Mouse (Mus musculus) MEL (cell line): ENCODE measurements around the gene Akr1d1. TPM values are rescaled to one million over a fixed set of nuclear protein-coding genes. Genes with fewer than 3 reads are reported as not detected.
A peak's percentile ranks its signal among the peaks of the same experiment; 100 is the strongest.

Experiments used
- DNase-seq: peaks from one replicate; pipeline ENCODE4 v3.0.0; 2011; ENCODE audit warnings: low read depth, low spot score
- H3K27ac ChIP-seq: 2 replicates; pipeline ENCODE4 v1.5.1; 2012; ENCODE audit warnings: low read depth, mild to moderate bottlenecking, control low read depth, low read length, moderate library complexity; ENCODE audit not compliant: control insufficient read depth
- H3K27me3 ChIP-seq, 2 experiments: fragments of 150-350 bp in 1 of 2; sonication (generic) in 1 of 2; 2 replicates each; pipeline ENCODE4 v1.6.1; 2012; ENCODE audit warnings: low read length in 2 of 2, mild to moderate bottlenecking in 2 of 2, improper control_type of control experiment in 1 of 2, moderate library complexity in 1 of 2; ENCODE audit not compliant: insufficient read depth in 2 of 2, control insufficient read depth in 1 of 2
- H3K36me3 ChIP-seq, 2 experiments: 2 replicates each; pipeline ENCODE4 v1.6.1; 2012 to 2014; ENCODE audit warnings: low read length in 2 of 2, improper control_type of control experiment in 1 of 2, inconsistent platforms in 1 of 2, mild to moderate bottlenecking in 1 of 2; ENCODE audit not compliant: insufficient read depth in 2 of 2, control insufficient read depth in 1 of 2
- H3K4me1 ChIP-seq, 2 experiments: fragments of 150-350 bp in 1 of 2; sonication (generic) in 1 of 2; 2 replicates each; pipeline ENCODE4 v1.6.1; 2012; ENCODE audit warnings: low read length in 2 of 2, improper control_type of control experiment in 1 of 2, mild to moderate bottlenecking in 1 of 2; ENCODE audit not compliant: insufficient read depth in 2 of 2, control insufficient read depth in 1 of 2
- H3K4me3 ChIP-seq, 2 experiments: fragments of 150-350 bp in 1 of 2; sonication (generic) in 1 of 2; 2 replicates each; pipeline ENCODE4 v1.5.1; 2012; ENCODE audit warnings: low read depth in 2 of 2, low read length in 2 of 2, mild to moderate bottlenecking in 2 of 2, moderate library complexity in 2 of 2, control low read depth in 1 of 2, improper control_type of control experiment in 1 of 2; ENCODE audit not compliant: control insufficient read depth in 1 of 2, insufficient read depth in 1 of 2
- H3K79me2 ChIP-seq: 2 replicates; pipeline ENCODE4 v1.6.1; 2012; ENCODE audit warnings: mild to moderate bottlenecking, low read length, moderate library complexity; ENCODE audit not compliant: control insufficient read depth, poor library complexity, insufficient read depth
- H3K9ac ChIP-seq: 2 replicates; pipeline ENCODE4 v1.6.1; 2012; ENCODE audit warnings: low read depth, mild to moderate bottlenecking, control low read depth, low read length, moderate library complexity; ENCODE audit not compliant: control insufficient read depth, poor library complexity, severe bottlenecking
- H3K9me3 ChIP-seq: fragments of 150-350 bp; sonication (generic); replicated peaks from 2 replicates; pipeline ENCODE4 v1.6.1; 2012; ENCODE audit warnings: mild to moderate bottlenecking, low read length, improper control_type of control experiment, moderate library complexity; ENCODE audit not compliant: insufficient read depth
- CTCF ChIP-seq, 3 experiments: IDR thresholded peaks in 2 of 3; conservative IDR thresholded peaks in 1 of 3; 2 replicates each; pipeline ENCODE4 v1.5.1; 2011 to 2012; ENCODE audit warnings: low read length in 3 of 3, low read depth in 2 of 3, mild to moderate bottlenecking in 2 of 3, improper control_type of control experiment in 1 of 3, inconsistent platforms in 1 of 3, mixed read lengths in 1 of 3, moderate library complexity in 1 of 3; ENCODE audit not compliant: control insufficient read depth in 1 of 3, insufficient read depth in 1 of 3, poor library complexity in 1 of 3, severe bottlenecking in 1 of 3
- E2F4 ChIP-seq: IDR thresholded peaks from 2 replicates; pipeline ENCODE4 v1.6.1; 2011; ENCODE audit warnings: low read depth, low read length, improper control_type of control experiment, borderline replicate concordance
- ELF1 ChIP-seq: IDR thresholded peaks from 2 replicates; pipeline ENCODE4 v1.6.1; 2014; ENCODE audit warnings: low read depth, mild to moderate bottlenecking, inconsistent platforms, low read length, improper control_type of control experiment, moderate library complexity
- EP300 ChIP-seq, 2 experiments: IDR thresholded peaks; 2 replicates each; pipeline ENCODE4 v1.6.1; 2011; ENCODE audit warnings: improper control_type of control experiment in 2 of 2, low read length in 2 of 2, low read depth in 1 of 2, mild to moderate bottlenecking in 1 of 2
- ETS1 ChIP-seq: IDR thresholded peaks from 2 replicates; pipeline ENCODE4 v1.6.1; 2012; ENCODE audit warnings: low read depth, mild to moderate bottlenecking, inconsistent platforms, low read length, improper control_type of control experiment, moderate library complexity
- GABPA ChIP-seq: IDR thresholded peaks from 2 replicates; pipeline ENCODE4 v1.6.1; 2012; ENCODE audit warnings: low read depth, mild to moderate bottlenecking, inconsistent platforms, low read length, improper control_type of control experiment, moderate library complexity
- GATA1 ChIP-seq: IDR thresholded peaks from 2 replicates; pipeline ENCODE4 v1.6.1; 2011; ENCODE audit warnings: low read depth, low read length, improper control_type of control experiment
- HCFC1 ChIP-seq: IDR thresholded peaks from 2 replicates; pipeline ENCODE4 v1.6.1; 2012; ENCODE audit warnings: low read depth, mild to moderate bottlenecking, inconsistent platforms, low read length, improper control_type of control experiment, moderate library complexity
- JUND ChIP-seq: IDR thresholded peaks from 2 replicates; pipeline ENCODE4 v1.6.1; 2011; ENCODE audit warnings: low read depth, mild to moderate bottlenecking, improper control_type of control experiment, low read length
- MAFK ChIP-seq: IDR thresholded peaks from 2 replicates; pipeline ENCODE4 v1.6.1; 2011; ENCODE audit warnings: low read depth, mild to moderate bottlenecking, low read length, improper control_type of control experiment, borderline replicate concordance
- MAX ChIP-seq: IDR thresholded peaks from 2 replicates; pipeline ENCODE4 v1.6.1; 2011; ENCODE audit warnings: low read length, improper control_type of control experiment
- MYC ChIP-seq: IDR thresholded peaks from 2 replicates; pipeline ENCODE4 v1.6.1; 2011; ENCODE audit warnings: low read depth, mild to moderate bottlenecking, low read length, improper control_type of control experiment, moderate library complexity
- POLR2A ChIP-seq, 2 experiments: IDR thresholded peaks; 2 replicates each; pipeline ENCODE4 v1.6.1; 2011 to 2012; ENCODE audit warnings: low read length in 2 of 2, mild to moderate bottlenecking in 2 of 2, control low read depth in 1 of 2, improper control_type of control experiment in 1 of 2, low read depth in 1 of 2, moderate library complexity in 1 of 2; ENCODE audit not compliant: control insufficient read depth in 1 of 2, insufficient read depth in 1 of 2, poor library complexity in 1 of 2
- RAD21 ChIP-seq: IDR thresholded peaks from 2 replicates; pipeline ENCODE4 v1.6.1; 2011; ENCODE audit warnings: mild to moderate bottlenecking, low read depth, low read length, improper control_type of control experiment
- RCOR1 ChIP-seq: IDR thresholded peaks from 2 replicates; pipeline ENCODE4 v1.6.1; 2012; ENCODE audit warnings: low read depth, mild to moderate bottlenecking, inconsistent platforms, low read length, improper control_type of control experiment
- SMC3 ChIP-seq: IDR thresholded peaks from 2 replicates; pipeline ENCODE4 v1.6.1; 2011; ENCODE audit warnings: low read depth, low read length, improper control_type of control experiment
- TBP ChIP-seq: IDR thresholded peaks from 2 replicates; pipeline ENCODE4 v1.8.0; 2011; ENCODE audit warnings: low read depth, low read length, improper control_type of control experiment
- USF2 ChIP-seq, 2 experiments: IDR thresholded peaks; 2 replicates each; pipeline ENCODE4 v1.6.1; 2011 to 2012; ENCODE audit warnings: improper control_type of control experiment in 2 of 2, low read length in 2 of 2, borderline replicate concordance in 1 of 2, inconsistent platforms in 1 of 2, low read depth in 1 of 2, mild to moderate bottlenecking in 1 of 2; ENCODE audit not compliant: insufficient read depth in 1 of 2
- ZC3H11A ChIP-seq: IDR thresholded peaks from 2 replicates; pipeline ENCODE4 v1.6.1; 2012; ENCODE audit warnings: low read depth, mild to moderate bottlenecking, inconsistent platforms, low read length, improper control_type of control experiment
- ZKSCAN1 ChIP-seq: IDR thresholded peaks from 2 replicates; pipeline ENCODE4 v1.6.1; 2012; ENCODE audit warnings: low read depth, mild to moderate bottlenecking, inconsistent platforms, low read length, improper control_type of control experiment, moderate library complexity
- ZMIZ1 ChIP-seq: IDR thresholded peaks from 2 replicates; pipeline ENCODE4 v1.6.1; 2012; ENCODE audit warnings: low read depth, mild to moderate bottlenecking, inconsistent platforms, low read length, improper control_type of control experiment, moderate library complexity
- ZNF384 ChIP-seq: IDR thresholded peaks from 2 replicates; pipeline ENCODE4 v1.6.1; 2012; ENCODE audit warnings: low read depth, mild to moderate bottlenecking, inconsistent platforms, low read length, improper control_type of control experiment
- polyA plus RNA-seq, 2 experiments: library from polyadenylated mRNA; stranded (reverse) in 1 of 2; unstranded in 1 of 2; fragments of >175 nt in 1 of 2; fragments of >200 nt in 1 of 2; gene quantifications; 2 replicates each; pipeline versions ENCODE4 v1.2.1 to v1.2.4; 2012; ENCODE audit warnings: low replicate concordance in 2 of 2, low read depth in 1 of 2; ENCODE audit not compliant: insufficient read length in 2 of 2, insufficient read depth in 1 of 2, missing spikeins in 1 of 2
- total RNA-seq: library from RNA; depleted of rRNA; stranded (reverse); fragments of 300-350 nt; gene quantifications from 2 replicates; pipeline ENCODE4 v1.2.3, GENCODE M21; 2012

The Akr1d1 gene
- total and polyA plus RNA-seq, 3 experiments: not detected

- Histone ChIP-seq H3K27me3 (no peaks in the 10 kb centered on the region), H3K4me3 (no peak overlapping the region), H3K36me3 (no peaks in the 10 kb centered on the region), H3K9me3 (no peaks in the 10 kb centered on the region), H3K9ac (no peak overlapping the region), H3K79me2 (no peaks in the 10 kb centered on the region), H3K27ac (no peak overlapping the region), H3K4me1 (no peaks in the 10 kb centered on the region)
- TF ChIP-seq JUND: no peak
- TF ChIP-seq TBP: no peak
- no peak for DNase-seq
Measured at GRCm38 (mm10) chr6:37572935-37573334, 43.0 kb downstream of the Akr1d1 start.

- Histone ChIP-seq H3K9me3 (no peaks in the 10 kb centered on the region), H3K4me1 (no peaks in the 10 kb centered on the region), H3K27me3 (no peaks in the 10 kb centered on the region), H3K9ac (no peak overlapping the region), H3K4me3 (no peak overlapping the region), H3K27ac (no peak overlapping the region), H3K79me2 (no peaks in the 10 kb centered on the region), H3K36me3 (no peaks in the 10 kb centered on the region)
- TF ChIP-seq USF2 (IDR thresholded peaks at IDR 0.05; ENCODE audit: borderline replicate concordance in 1 of 2, insufficient read depth in 1 of 2, low read depth in 1 of 2, low read length in 2 of 2) (no peak), ELF1 (no peak), E2F4 (no peak), ZKSCAN1 (no peak), POLR2A (IDR thresholded peaks at IDR 0.05; ENCODE audit: control insufficient read depth in 1 of 2, insufficient read depth in 1 of 2, low read depth in 1 of 2, low read length in 2 of 2, poor library complexity in 1 of 2) (no peak), GATA1 (no peak), MAFK (no peak), ZMIZ1 (no peak), ZNF384 (no peak), RAD21 (no peak)
- no peak for DNase-seq
Measured at GRCm38 (mm10) chr6:37580476-37580875, 50.5 kb downstream of the Akr1d1 start.

GRCm38 (mm10) chr6:37589340-37589962 is 59.5 kb downstream of the Akr1d1 start:
- Histone ChIP-seq H3K79me2 (no peaks in the 10 kb centered on the region), H3K27me3 (no peaks in the 10 kb centered on the region), H3K4me1 (no peaks in the 10 kb centered on the region), H3K9ac (no peak overlapping the region), H3K9me3 (no peaks in the 10 kb centered on the region), H3K4me3 (no peak overlapping the region), H3K27ac (no peak overlapping the region), H3K36me3 (no peaks in the 10 kb centered on the region)
- TF ChIP-seq EP300 (IDR thresholded peaks at IDR 0.05; ENCODE audit: low read depth in 1 of 2, low read length in 2 of 2): no peak
- TF ChIP-seq RCOR1: no peak
- peak; percentile 51 for TF ChIP-seq RAD21
- TF ChIP-seq MAX: no peak
- TF ChIP-seq ETS1: no peak
- TF ChIP-seq MYC: no peak
- TF ChIP-seq HCFC1: no peak
- no peak for TF ChIP-seq ZKSCAN1
- TF ChIP-seq GABPA: no peak
- peak; percentile 76 for TF ChIP-seq SMC3
- no peak for TF ChIP-seq ZMIZ1
- TF ChIP-seq E2F4: no peak
- TF ChIP-seq ZC3H11A: peak; percentile 37
- peak; percentile 28 to 66 (median 63) for TF ChIP-seq CTCF (IDR thresholded peaks at IDR 0.05 in 2 of 3, conservative IDR thresholded peaks at IDR 0.05 in 1 of 3; ENCODE audit: control insufficient read depth in 1 of 3, insufficient read depth in 1 of 3, low read depth in 2 of 3, low read length in 3 of 3, poor library complexity in 1 of 3, severe bottlenecking in 1 of 3)
- peak; percentile 52 for DNase-seq
